Mouse (Mus musculus): ENCODE data around the gene Eln. TPM values are rescaled to one million over a fixed set of nuclear protein-coding genes. Genes with fewer than 3 reads are reported as not detected.

Eln gene
- total and polyA plus RNA-seq, 3 experiments = not detected

GRCm38 (mm10) chr5:134704157-134704556 is 43.0 kb downstream of the Eln start:
- peak; percentile 77 for DNase-seq (ENCODE audit: extremely low read depth)
- Histone ChIP-seq H3K79me2 (replicated peaks; ENCODE audit: control insufficient read depth, extremely low read depth, insufficient read depth, poor library complexity, severe bottlenecking) (no peaks in the 10 kb centered on the region), H3K4me3 (replicated peaks in 1 of 3; ENCODE audit: low read depth in 2 of 3, low read length in 2 of 3, poor library complexity in 1 of 3) (no peak overlapping the region), H3K9ac (ENCODE audit: insufficient read depth, low read depth) (no peak overlapping the region), H3K9me3 (replicated peaks; ENCODE audit: low read length) (peaks cover 11% of the 10 kb centered on the region), H3K27ac (ENCODE audit: insufficient read depth, low read depth) (no peak overlapping the region), H3K36me3 (replicated peaks in 1 of 2; ENCODE audit: control insufficient read depth in 1 of 2, insufficient read depth in 1 of 2, low read length in 1 of 2) (no peaks in the 10 kb centered on the region), H3K4me1 (ENCODE audit: control insufficient read depth in 1 of 2, insufficient read depth in 2 of 2) (peaks cover 0 to 6% of the 10 kb centered on the region in 2 experiments; a peak in 1 of 4 replicates), H3K4me2 (ENCODE audit: insufficient read depth, low read depth, poor library complexity, severe bottlenecking) (no peak overlapping the region), H3K27me3 (replicated peaks) (peaks cover 36% of the 10 kb centered on the region)
- in situ Hi-C loops (cut with MboI; ENCODE audit: low pct_ligation_motif_present, low pct_unique_long_range_greater_than_20kb, low sequenced_read_pairs) (no loop called here), dilution Hi-C loops (cut with MboI; ENCODE audit: extremely low pct_ligation_motif_present, extremely low pct_unique_long_range_greater_than_20kb, low sequenced_read_pairs) (no loop called here)
- TF ChIP-seq MXI1 (IDR thresholded peaks at IDR 0.05; ENCODE audit: low read depth, low read length) = no peak
- TF ChIP-seq USF1 (IDR thresholded peaks at IDR 0.05; ENCODE audit: low read depth, low read length) = no peak
- TF ChIP-seq PAX5 (IDR thresholded peaks at IDR 0.05; ENCODE audit: low read length) = no peak
- no peak for TF ChIP-seq MYC (IDR thresholded peaks at IDR 0.05; ENCODE audit: low read depth, low read length)
- no peak for TF ChIP-seq KAT2A (IDR thresholded peaks at IDR 0.05; ENCODE audit: insufficient replicate concordance, low read length)
- TF ChIP-seq TBP (conservative IDR thresholded peaks at IDR 0.05; ENCODE audit: low read depth, low read length) = no peak
- no peak for TF ChIP-seq ZKSCAN1 (IDR thresholded peaks at IDR 0.05; ENCODE audit: borderline replicate concordance, low read depth, low read length)
- TF ChIP-seq SMC3 (IDR thresholded peaks at IDR 0.05; ENCODE audit: low read depth, low read length) = peak; percentile 94
- TF ChIP-seq RAD21 (IDR thresholded peaks at IDR 0.05; ENCODE audit: low read depth, low read length) = peak; percentile 95
- peak; percentile 21; the same call in 1 of the 2 replicates for TF ChIP-seq NELFE (IDR thresholded peaks at IDR 0.05; ENCODE audit: low read depth, low read length)
- TF ChIP-seq E2F4 (IDR thresholded peaks at IDR 0.05; ENCODE audit: insufficient replicate concordance, low read depth, low read length) = no peak
- TF ChIP-seq HCFC1 (IDR thresholded peaks at IDR 0.05; ENCODE audit: low read depth, low read length) = no peak
- TF ChIP-seq MAX (IDR thresholded peaks at IDR 0.05; ENCODE audit: low read length) = no peak
- TF ChIP-seq SIN3A (IDR thresholded peaks at IDR 0.05; ENCODE audit: low read length) = no peak
- TF ChIP-seq ETS1 (conservative IDR thresholded peaks at IDR 0.05; ENCODE audit: low read depth, low read length) = no peak
- peak; percentile 85 to 96 for TF ChIP-seq CTCF (conservative IDR thresholded peaks at IDR 0.05 in 1 of 2, IDR thresholded peaks at IDR 0.05 in 1 of 2; ENCODE audit: low read depth in 2 of 2, low read length in 2 of 2)
- TF ChIP-seq EP300 (IDR thresholded peaks at IDR 0.05; ENCODE audit: low read length) = no peak
- no peak for TF ChIP-seq ZMIZ1 (IDR thresholded peaks at IDR 0.05; ENCODE audit: low read depth, low read length)
- TF ChIP-seq CHD1 (IDR thresholded peaks at IDR 0.05; ENCODE audit: low read depth, low read length) = no peak
- TF ChIP-seq ZC3H11A (IDR thresholded peaks at IDR 0.05; ENCODE audit: low read depth, low read length) = peak; percentile 69
- TF ChIP-seq JUND (conservative IDR thresholded peaks at IDR 0.05; ENCODE audit: low read depth, low read length) = no peak
- TF ChIP-seq IRF4 (IDR thresholded peaks at IDR 0.05; ENCODE audit: low read depth, low read length) = 0 out of 2 replicates have a peak, but pooled peaks have one; percentile 17

GRCm38 (mm10) chr5:134695539-134695938 is 51.6 kb downstream of the Eln start:
- Histone ChIP-seq H3K27ac (ENCODE audit: insufficient read depth, low read depth) (no peak overlapping the region), H3K4me3 (replicated peaks in 1 of 3; ENCODE audit: low read depth in 2 of 3, low read length in 2 of 3, poor library complexity in 1 of 3) (no peak overlapping the region), H3K4me1 (ENCODE audit: control insufficient read depth in 1 of 2, insufficient read depth in 2 of 2) (no peaks in the 10 kb centered on the region), H3K27me3 (replicated peaks) (peaks cover 8% of the 10 kb centered on the region), H3K9me3 (replicated peaks; ENCODE audit: low read length) (peaks cover 20% of the 10 kb centered on the region), H3K4me2 (ENCODE audit: insufficient read depth, low read depth, poor library complexity, severe bottlenecking) (no peak overlapping the region), H3K79me2 (replicated peaks; ENCODE audit: control insufficient read depth, extremely low read depth, insufficient read depth, poor library complexity, severe bottlenecking) (no peaks in the 10 kb centered on the region), H3K36me3 (replicated peaks in 1 of 2; ENCODE audit: control insufficient read depth in 1 of 2, insufficient read depth in 1 of 2, low read length in 1 of 2) (no peaks in the 10 kb centered on the region), H3K9ac (ENCODE audit: insufficient read depth, low read depth) (no peak overlapping the region)
- TF ChIP-seq MAX (IDR thresholded peaks at IDR 0.05; ENCODE audit: low read length) (no peak), USF1 (IDR thresholded peaks at IDR 0.05; ENCODE audit: low read depth, low read length) (no peak), CHD1 (IDR thresholded peaks at IDR 0.05; ENCODE audit: low read depth, low read length) (no peak), MYC (IDR thresholded peaks at IDR 0.05; ENCODE audit: low read depth, low read length) (no peak), KAT2A (IDR thresholded peaks at IDR 0.05; ENCODE audit: insufficient replicate concordance, low read length) (no peak), CHD2 (IDR thresholded peaks at IDR 0.05; ENCODE audit: low read length) (no peak), IRF4 (IDR thresholded peaks at IDR 0.05; ENCODE audit: low read depth, low read length) (no peak), EP300 (IDR thresholded peaks at IDR 0.05; ENCODE audit: low read length) (no peak), MAFK (IDR thresholded peaks at IDR 0.05; ENCODE audit: insufficient replicate concordance, low read length) (no peak), ZNF384 (IDR thresholded peaks at IDR 0.05; ENCODE audit: low read depth, low read length) (no peak), SIN3A (IDR thresholded peaks at IDR 0.05; ENCODE audit: low read length) (no peak), PAX5 (IDR thresholded peaks at IDR 0.05; ENCODE audit: low read length) (no peak), TCF12 (IDR thresholded peaks at IDR 0.05; ENCODE audit: low read depth, low read length) (no peak), NELFE (IDR thresholded peaks at IDR 0.05; ENCODE audit: low read depth, low read length) (no peak), BHLHE40 (IDR thresholded peaks at IDR 0.05; ENCODE audit: low read depth, low read length) (no peak), JUND (conservative IDR thresholded peaks at IDR 0.05; ENCODE audit: low read depth, low read length) (no peak)
- dilution Hi-C loops (cut with MboI; ENCODE audit: extremely low pct_ligation_motif_present, extremely low pct_unique_long_range_greater_than_20kb, low sequenced_read_pairs) (no loop called here), in situ Hi-C loops (cut with MboI; ENCODE audit: low pct_ligation_motif_present, low pct_unique_long_range_greater_than_20kb, low sequenced_read_pairs) (no loop called here)
- DNase-seq (ENCODE audit: extremely low read depth) = no peak

Data from CH12.LX (cell line).